ENCODE assay signal across 7 mouse cellular contexts in the genomic region with DNA sequence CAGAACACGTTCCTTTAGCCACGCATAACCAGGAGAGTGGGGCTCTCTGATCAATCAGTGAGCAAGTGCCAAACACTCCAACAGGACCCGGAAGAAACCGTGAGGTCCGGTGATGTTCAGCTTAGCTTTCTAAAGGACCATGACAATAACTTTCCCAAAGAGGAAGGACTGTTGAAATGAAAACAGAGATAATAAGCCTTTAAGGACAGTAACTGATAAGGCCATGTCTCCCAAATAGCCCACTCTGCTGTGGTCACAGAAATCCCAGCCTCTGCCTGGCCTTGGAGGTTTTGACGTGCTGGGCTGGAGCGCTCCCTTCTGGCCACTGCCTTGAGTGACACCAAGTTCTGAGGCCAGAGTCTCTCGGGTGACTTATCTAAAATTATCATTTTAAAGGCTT. TPM values are rescaled to one million over a fixed set of nuclear protein-coding genes. Genes with fewer than 3 reads are reported as not detected.
A peak's percentile ranks its signal among the peaks of the same experiment; 100 is the strongest.
DNase-seq lines count a peak whose midpoint lies in the region; ATAC-seq and TF ChIP-seq lines count a peak whose summit lies in the region.

No protein-coding gene starts in this region.

- H3K9ac ChIP-seq in MEL (ENCODE audit: control insufficient read depth, low read depth, low read length, poor library complexity, severe bottlenecking), result peak overlapping the region; percentile 35
- H3K9ac ChIP-seq in neural tube, embryonic 11.5 days (ENCODE audit: low read length), result no peak overlapping the region

- H3K27me3 ChIP-seq in MEL (ENCODE audit: control insufficient read depth in 1 of 2, insufficient read depth in 2 of 2, low read length in 2 of 2), result no peaks in the 10 kb centered on the region
- H3K27me3 ChIP-seq in neural tube, embryonic 11.5 days (ENCODE audit: control insufficient read depth, insufficient read depth, low read length), result no peaks in the 10 kb centered on the region

- 61% methylated on average over 8 of the region's 8 CpGs for WGBS in neural tube, embryonic 11.5 days

- no peak overlapping the region for H3K4me2 ChIP-seq in neural tube, embryonic 11.5 days (ENCODE audit: low read depth)

- peak overlapping the region; percentile 16 to 45 for H3K4me3 ChIP-seq in MEL (ENCODE audit: control insufficient read depth in 1 of 2, insufficient read depth in 1 of 2, low read depth in 2 of 2, low read length in 2 of 2)
- H3K4me3 ChIP-seq in neural tube, embryonic 11.5 days (ENCODE audit: low read depth, low read length), result no peak overlapping the region

- no peaks in the 10 kb centered on the region for H3K79me2 ChIP-seq in MEL (ENCODE audit: control insufficient read depth, insufficient read depth, low read length, poor library complexity)

- H3K27ac ChIP-seq in MEL (ENCODE audit: control insufficient read depth, low read depth, low read length), result peak overlapping the region; percentile 14; the same call in 1 of the 2 replicates
- no peak overlapping the region for H3K27ac ChIP-seq in neural tube, embryonic 11.5 days (ENCODE audit: low read depth, low read length)

- peak in 1 of 2 experiments; percentile 8; a peak in 1 of 4 replicates for TF ChIP-seq EP300 in MEL (IDR thresholded peaks at IDR 0.05; ENCODE audit: low read depth in 1 of 2, low read length in 2 of 2)

- H3K36me3 ChIP-seq in MEL (ENCODE audit: control insufficient read depth in 1 of 2, insufficient read depth in 2 of 2, low read length in 2 of 2), result 0 out of 4 replicates have a peak, but pooled peaks cover 0 to 2% of the 10 kb centered on the region in 2 experiments
- no peaks in the 10 kb centered on the region for H3K36me3 ChIP-seq in neural tube, embryonic 11.5 days (ENCODE audit: control insufficient read depth, insufficient read depth, low read length)

- TF ChIP-seq RAD21 in MEL (IDR thresholded peaks at IDR 0.05; ENCODE audit: low read depth, low read length), result no peak; the same call in none of the 2 replicates

- no peaks in the 10 kb centered on the region for H3K9me3 ChIP-seq in MEL (replicated peaks; ENCODE audit: insufficient read depth, low read length)
- no peaks in the 10 kb centered on the region for H3K9me3 ChIP-seq in neural tube, embryonic 11.5 days (ENCODE audit: control insufficient read depth, low read length)

- no peak for ATAC-seq in neural tube, embryonic 11.5 days (ENCODE audit: insufficient read depth, low FRiP score, low TSS enrichment)

- peak; percentile 27 for DNase-seq in layer of hippocampus, adult 11-12 months (ENCODE audit: low spot score)
- no peak for DNase-seq in layer of hippocampus, adult 9-11 months
- DNase-seq in MEL (ENCODE audit: low read depth, low spot score), result peak; percentile 84
- peak; percentile 35 for DNase-seq in adrenal gland, postnatal 25 days
- peak; percentile 37 for DNase-seq in heart, postnatal 4 days
- peak; percentile 35 for DNase-seq in neural tube, embryonic 11.5 days (ENCODE audit: low spot score)
- DNase-seq in urinary bladder, postnatal 36 days (ENCODE audit: low spot score in 2 of 2), result no peak

- TF ChIP-seq POLR2A in MEL (IDR thresholded peaks at IDR 0.05; ENCODE audit: control insufficient read depth in 1 of 2, insufficient read depth in 1 of 2, low read depth in 1 of 2, low read length in 2 of 2, poor library complexity in 1 of 2), result no peak

- H3K4me1 ChIP-seq in MEL (ENCODE audit: control insufficient read depth in 1 of 2, insufficient read depth in 2 of 2, low read length in 2 of 2), result 0 out of 4 replicates have a peak, but pooled peaks cover 0 to 6% of the 10 kb centered on the region in 2 experiments
- H3K4me1 ChIP-seq in neural tube, embryonic 11.5 days (ENCODE audit: control insufficient read depth, insufficient read depth, low read length), result no peaks in the 10 kb centered on the region

- TF ChIP-seq CTCF in MEL (IDR thresholded peaks at IDR 0.05 in 2 of 3, conservative IDR thresholded peaks at IDR 0.05 in 1 of 3; ENCODE audit: control insufficient read depth in 1 of 3, insufficient read depth in 1 of 3, low read depth in 2 of 3, low read length in 3 of 3, poor library complexity in 1 of 3, severe bottlenecking in 1 of 3), result peak; percentile 78 to 98 (median 93)

TF ChIP-seq in MEL, 35 proteins besides CTCF, POLR2A, EP300 and RAD21:
- peak; percentile 73; the same call in 1 of the 2 replicates for TF ChIP-seq GATA1 (IDR thresholded peaks at IDR 0.05; ENCODE audit: low read depth, low read length)
- TF ChIP-seq CHD1 (IDR thresholded peaks at IDR 0.05; ENCODE audit: low read depth, low read length), result no peak
- TF ChIP-seq SIN3A (IDR thresholded peaks at IDR 0.05; ENCODE audit: low read length), result peak; percentile 44; the same call in 1 of the 2 replicates
- no peak for TF ChIP-seq NRF1 (IDR thresholded peaks at IDR 0.05; ENCODE audit: insufficient read depth, low read depth, low read length, poor library complexity, severe bottlenecking)
- TF ChIP-seq ZC3H11A (IDR thresholded peaks at IDR 0.05; ENCODE audit: low read depth, low read length), result peak; percentile 98
- TF ChIP-seq USF1 (IDR thresholded peaks at IDR 0.05; ENCODE audit: low read depth, low read length), result no peak
- TF ChIP-seq RCOR1 (IDR thresholded peaks at IDR 0.05; ENCODE audit: low read depth, low read length), result no peak; the same call in 1 of the 2 replicates
- no peak for TF ChIP-seq UBTF (IDR thresholded peaks at IDR 0.05; ENCODE audit: borderline replicate concordance, insufficient read depth, low read depth, low read length)
- TF ChIP-seq POLR2AphosphoS5 (IDR thresholded peaks at IDR 0.05; ENCODE audit: borderline replicate concordance, low read depth, low read length), result no peak
- peak; percentile 97 for TF ChIP-seq SMC3 (IDR thresholded peaks at IDR 0.05; ENCODE audit: low read depth, low read length)
- no peak for TF ChIP-seq POLR2AphosphoS2 (IDR thresholded peaks at IDR 0.05; ENCODE audit: low read length)
- TF ChIP-seq MAZ (IDR thresholded peaks at IDR 0.05; ENCODE audit: low read depth, low read length), result no peak
- peak; percentile 46 for TF ChIP-seq TAL1 (IDR thresholded peaks at IDR 0.05; ENCODE audit: low read length)
- no peak for TF ChIP-seq JUND (IDR thresholded peaks at IDR 0.05; ENCODE audit: low read depth, low read length)
- no peak for TF ChIP-seq MAX (IDR thresholded peaks at IDR 0.05; ENCODE audit: low read length)
- TF ChIP-seq ETS1 (IDR thresholded peaks at IDR 0.05; ENCODE audit: low read depth, low read length), result no peak
- no peak for TF ChIP-seq GABPA (IDR thresholded peaks at IDR 0.05; ENCODE audit: low read depth, low read length)
- TF ChIP-seq MAFK (IDR thresholded peaks at IDR 0.05; ENCODE audit: borderline replicate concordance, low read depth, low read length), result no peak
- TF ChIP-seq MYC (IDR thresholded peaks at IDR 0.05; ENCODE audit: low read depth, low read length), result no peak
- no peak for TF ChIP-seq HCFC1 (IDR thresholded peaks at IDR 0.05; ENCODE audit: low read depth, low read length)
- no peak for TF ChIP-seq MEF2A (IDR thresholded peaks at IDR 0.05; ENCODE audit: extremely low read depth, insufficient replicate concordance, low read depth, low read length, poor library complexity, severe bottlenecking)
- TF ChIP-seq ZNF384 (IDR thresholded peaks at IDR 0.05; ENCODE audit: low read depth, low read length), result no peak
- TF ChIP-seq E2F4 (IDR thresholded peaks at IDR 0.05; ENCODE audit: borderline replicate concordance, low read depth, low read length), result no peak
- no peak for TF ChIP-seq ELF1 (IDR thresholded peaks at IDR 0.05; ENCODE audit: low read depth, low read length)
- TF ChIP-seq ZMIZ1 (IDR thresholded peaks at IDR 0.05; ENCODE audit: low read depth, low read length), result no peak
- no peak for TF ChIP-seq USF2 (IDR thresholded peaks at IDR 0.05; ENCODE audit: borderline replicate concordance in 1 of 2, insufficient read depth in 1 of 2, low read depth in 1 of 2, low read length in 2 of 2)
- TF ChIP-seq TBP (IDR thresholded peaks at IDR 0.05; ENCODE audit: low read depth, low read length), result no peak
- peak; percentile 6; the same call in 1 of the 2 replicates for TF ChIP-seq TCF12 (IDR thresholded peaks at IDR 0.05; ENCODE audit: low read depth, low read length)
- TF ChIP-seq CHD2 (IDR thresholded peaks at IDR 0.05; ENCODE audit: low read length), result no peak
- TF ChIP-seq KAT2A (conservative IDR thresholded peaks at IDR 0.05; ENCODE audit: low read depth, low read length), result no peak
- TF ChIP-seq BHLHE40 (IDR thresholded peaks at IDR 0.05; ENCODE audit: borderline replicate concordance, low read depth, low read length), result no peak
- TF ChIP-seq MYB (IDR thresholded peaks at IDR 0.05; ENCODE audit: low read depth, low read length), result no peak
- no peak for TF ChIP-seq NELFE (IDR thresholded peaks at IDR 0.05; ENCODE audit: low read depth, low read length)
- no peak for TF ChIP-seq ZKSCAN1 (IDR thresholded peaks at IDR 0.05; ENCODE audit: low read depth, low read length)
TF ChIP-seq in MEL: peak in this region for 6.

RNA-seq across cellular contexts. Expression of a gene that starts 39.7 kb away (rescaled TPM):
- total RNA-seq in MEL (2012; rRNA removed), result 188 and 238 TPM in 2 replicates
- polyA plus RNA-seq in MEL (2012; ENCODE audit: insufficient read depth in 1 of 2, insufficient read length in 2 of 2, low read depth in 1 of 2, low replicate concordance in 2 of 2, missing spikeins in 1 of 2), result 100 to 1,000 TPM in 1 of 2 experiments, 10 to 100 TPM in 1; 93.4 to 180 TPM
- total RNA-seq in adrenal gland, postnatal 25 days (2021), result 22.0 and 26.2 TPM in 2 replicates
- total RNA-seq in heart, postnatal 4 days (2021), result 1 to 10 TPM; 8.1 to 8.8 TPM
- polyA plus RNA-seq in neural tube, embryonic 11.5 days (2014; fragmentation: Nextera tagmentation; extraction: Ambion mirVana), result 1.8 and 1.9 TPM in 2 replicates

Comparison
In these comparisons a context has a peak if more than half of its experiments do, and no peak if none do; other contexts are left out.
1. DNase-seq: peak in layer of hippocampus, adult 11-12 months (single experiment), MEL (single experiment), adrenal gland, postnatal 25 days (single experiment), heart, postnatal 4 days (single experiment) and neural tube, embryonic 11.5 days (single experiment); none in layer of hippocampus, adult 9-11 months (single experiment) and urinary bladder, postnatal 36 days (0 of 2).